Mouse (Mus musculus) retina, embryonic 14.5 days (tissue): ENCODE measurements around the gene Osmr.
"Not testable (repeated sequence)": the region's sequence is repeated elsewhere in the genome, so short reads cannot be mapped to it uniquely, and the experiment has no call there.

ENCODE experiments used
- DNase-seq: peaks from one replicate; pipeline ENCODE4 v3.0.0-alpha.2; 2015; ENCODE audit warnings: low spot score

Gene Osmr

DNA sequence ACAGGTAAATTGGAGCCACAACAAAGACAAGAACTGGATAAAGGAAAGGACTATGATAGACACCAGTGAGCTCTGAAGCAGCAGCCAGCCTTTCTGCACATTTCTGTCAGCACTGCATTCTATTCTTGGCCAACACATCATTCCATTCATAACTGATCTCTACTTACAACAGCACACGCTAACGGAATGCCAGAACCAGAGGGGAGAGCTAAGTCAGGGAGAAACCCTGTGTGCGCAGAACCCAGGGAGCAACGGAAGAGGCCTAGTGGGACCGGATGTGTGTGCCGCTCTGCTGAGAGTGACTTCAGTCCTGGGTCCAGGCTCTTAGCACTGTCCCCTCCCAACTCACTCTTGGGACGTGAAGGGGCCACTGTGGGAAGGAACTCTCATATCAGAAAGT is 13.2 kb downstream of the Osmr start:
- no peak for DNase-seq

GRCm38 (mm10) chr15:6859781-6860180 is 15.0 kb downstream of the Osmr start:
- DNase-seq, result no peak

DNA sequence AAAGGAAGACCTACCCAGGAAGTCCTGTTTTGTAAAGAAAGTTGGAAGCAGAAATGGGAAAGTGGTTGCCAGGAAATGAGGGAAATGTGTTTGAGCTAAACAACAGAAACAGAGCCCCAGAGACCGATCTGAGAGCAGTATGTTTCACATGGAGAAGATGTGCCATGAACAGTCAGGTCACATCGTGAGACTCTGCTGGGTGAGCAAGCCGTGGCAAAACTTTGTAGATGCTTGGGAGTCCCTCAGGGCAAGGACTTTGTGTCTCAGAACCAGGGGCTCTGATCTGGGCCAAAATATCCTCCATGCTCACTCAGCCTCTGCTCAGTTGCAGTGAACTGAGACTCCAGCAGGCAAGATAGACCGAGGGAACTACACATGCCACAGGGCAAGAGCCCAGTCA is 15.9 kb downstream of the Osmr start:
- DNase-seq, result no peak

GRCm38 (mm10) chr15:6857270-6857905 is 17.4 kb downstream of the Osmr start:
- no peak for DNase-seq

GRCm38 (mm10) chr15:6849851-6850250 is 24.9 kb downstream of the Osmr start:
- DNase-seq, result peak; percentile 51

GRCm38 (mm10) chr15:6840199-6840598 is 34.6 kb downstream of the Osmr start:
- peak; percentile 62 for DNase-seq

GRCm38 (mm10) chr15:6815807-6816206 is 59.0 kb downstream of the Osmr start:
- DNase-seq, result no peak

DNA sequence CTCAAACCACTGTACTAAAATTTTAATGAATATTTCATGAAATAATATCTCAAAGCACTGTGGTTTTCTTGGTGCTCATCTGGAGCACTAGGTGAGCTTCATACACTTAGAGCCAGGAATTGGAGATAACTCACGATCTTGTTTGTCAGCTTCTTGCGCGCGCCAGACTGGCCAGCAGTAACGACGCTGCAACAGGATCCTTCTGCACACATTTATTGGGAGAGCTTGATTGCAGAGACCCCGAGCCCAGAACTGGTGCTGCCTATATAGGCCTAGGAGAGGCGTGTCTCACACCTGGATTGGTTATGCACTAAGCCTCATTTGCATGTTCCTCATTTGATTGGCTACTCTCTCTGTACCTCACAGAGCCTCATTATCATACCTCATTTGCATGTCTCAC is 73.6 kb downstream of the Osmr start:
- not testable (repeated sequence) for DNase-seq

DNA sequence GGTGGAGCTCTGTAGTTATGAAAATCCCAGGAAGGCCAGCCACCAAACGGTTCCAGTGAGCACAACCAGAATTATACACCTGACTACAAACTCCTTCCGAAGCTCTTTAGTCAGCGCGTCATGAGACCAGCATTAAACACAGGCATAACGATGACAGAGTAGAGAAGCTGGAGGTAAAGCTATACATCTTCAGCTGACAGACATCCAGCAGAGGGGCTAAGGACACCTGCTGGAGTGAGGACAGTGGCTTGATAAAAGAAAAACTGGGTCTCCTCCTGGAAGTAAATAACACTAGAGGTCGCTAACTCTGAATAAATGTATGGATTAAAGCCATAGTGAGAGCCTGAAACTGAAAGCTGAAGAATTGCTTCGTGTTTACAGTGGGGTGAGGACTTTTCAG is 81.9 kb downstream of the Osmr start:
- no peak for DNase-seq

- DNase-seq, result no peak
Observed at GRCm38 (mm10) chr15:6791648-6792047, 83.1 kb downstream of the Osmr start.

GRCm38 (mm10) chr15:6790011-6790410 is 84.8 kb downstream of the Osmr start:
- DNase-seq, result no peak

DNA sequence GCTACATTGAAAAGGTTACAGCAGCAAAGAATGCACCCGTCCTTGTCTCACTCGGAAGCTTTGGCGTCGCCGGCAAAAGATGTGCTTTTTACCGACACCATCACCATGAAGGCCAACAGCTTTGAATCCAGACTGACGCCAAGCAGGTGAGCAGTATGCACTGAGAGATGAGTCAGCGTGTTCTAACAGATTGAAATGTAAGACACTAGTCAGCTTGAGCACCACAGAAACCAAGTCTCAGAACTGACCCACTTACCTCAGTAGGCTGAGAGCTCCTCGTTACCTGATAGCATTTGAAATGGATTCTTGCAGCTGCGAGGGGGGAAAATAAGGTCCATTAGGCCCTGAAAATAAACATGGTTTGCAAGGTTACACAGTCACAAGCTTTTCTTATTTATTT is 87.5 kb downstream of the Osmr start:
- DNase-seq, result no peak

GRCm38 (mm10) chr15:6786212-6786611 is 88.6 kb downstream of the Osmr start:
- no peak for DNase-seq

GRCm38 (mm10) chr15:6772265-6772664 is 102.5 kb downstream of the Osmr start:
- no peak for DNase-seq
